Mouse (Mus musculus) brain, embryonic 14.5 days (tissue): ENCODE measurements around the gene Zcwpw1. TPM values are rescaled to one million over a fixed set of nuclear protein-coding genes. Genes with fewer than 3 reads are reported as not detected.

ENCODE experiments used
- DNase-seq: peaks from one replicate; pipeline ENCODE4 v3.0.0-alpha.2; 2011; ENCODE audit warnings: low read depth
- CTCF ChIP-seq: fragments of 200-500 bp; IDR thresholded peaks from 2 replicates; pipeline ENCODE4 v1.5.1; 2012; ENCODE audit warnings: inconsistent platforms, mild to moderate bottlenecking, moderate library complexity, borderline replicate concordance; ENCODE audit not compliant: insufficient read depth, insufficient read length; ENCODE audit errors: extremely low read depth
- POLR2A ChIP-seq: fragments of 200-500 bp; IDR thresholded peaks from 2 replicates; pipeline ENCODE4 v1.6.1; 2012; ENCODE audit warnings: mild to moderate bottlenecking, inconsistent platforms, borderline replicate concordance; ENCODE audit not compliant: poor library complexity, insufficient read depth, insufficient read length, severe bottlenecking; ENCODE audit errors: extremely low read depth
- polyA plus RNA-seq: library from polyadenylated mRNA; depleted of rRNA; stranded (reverse); fragments of >200 nt; gene quantifications from 2 replicates; pipeline ENCODE4 v1.2.3, GENCODE M21; 2012

Zcwpw1 gene
- polyA plus RNA-seq, 1 experiment, result 8.2 TPM

DNA sequence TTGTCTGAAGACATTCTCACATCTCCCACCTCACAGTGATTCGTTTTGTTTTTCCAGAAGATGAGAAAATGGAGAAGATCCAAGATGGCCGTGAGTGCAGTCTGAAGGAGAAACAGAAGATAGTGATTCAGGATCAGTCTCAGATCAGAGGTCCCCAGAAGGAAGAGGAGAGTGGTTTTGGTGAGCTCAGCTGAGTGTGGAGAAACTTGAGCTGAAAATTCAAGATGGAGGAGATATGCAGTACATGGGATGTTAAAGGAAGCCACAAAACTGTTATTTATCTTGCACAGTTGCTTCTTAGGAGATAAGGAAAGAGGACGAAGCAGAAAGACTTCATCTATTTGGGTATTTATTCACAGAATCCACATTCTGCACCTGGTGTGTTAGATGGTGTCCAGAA lies 13.3 kb downstream of the Zcwpw1 start:
- DNase-seq, result no peak
- TF ChIP-seq CTCF (no peak), POLR2A (no peak)

DNA sequence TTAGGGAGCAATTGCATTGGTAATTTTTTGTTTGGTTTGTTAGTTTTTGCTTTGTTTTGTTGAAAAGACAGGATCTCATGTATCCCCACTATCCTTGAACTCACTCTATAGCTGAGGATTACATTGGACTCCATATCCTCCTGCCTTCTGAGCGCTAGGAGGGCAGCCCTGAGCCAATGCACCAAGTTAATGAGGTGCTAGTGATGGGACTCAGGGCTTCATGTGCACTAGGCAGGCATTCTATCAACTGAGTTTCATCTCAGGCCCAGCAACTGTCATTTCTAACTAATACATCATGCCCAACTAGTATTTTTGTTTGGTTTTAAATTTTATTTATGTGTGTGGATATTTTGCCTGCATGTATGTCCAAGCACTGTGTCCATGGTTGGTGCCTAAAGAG lies 18.6 kb downstream of the Zcwpw1 start:
- no peak for DNase-seq
- TF ChIP-seq POLR2A, result no peak
- no peak for TF ChIP-seq CTCF

DNA sequence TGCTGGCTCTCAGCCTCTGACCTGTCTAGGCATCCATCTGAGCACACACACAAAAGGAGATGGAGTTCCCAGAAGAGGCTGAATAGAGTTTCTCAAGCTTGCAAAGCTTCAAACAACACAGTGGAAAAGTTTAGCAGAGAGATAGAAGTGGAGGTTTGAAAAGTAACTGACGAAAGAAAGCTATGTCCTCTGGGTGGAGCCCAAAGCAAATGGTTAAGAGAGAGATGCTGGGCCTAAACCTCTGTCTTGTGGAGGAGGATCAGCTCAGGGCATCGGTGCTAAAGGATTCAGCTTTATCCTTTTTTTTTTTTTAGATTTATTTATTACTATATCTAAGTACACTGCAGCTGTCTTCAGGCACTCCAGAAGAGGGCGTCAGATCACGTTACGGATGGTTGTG lies 20.7 kb downstream of the Zcwpw1 start:
- no peak for DNase-seq
- TF ChIP-seq CTCF, result no peak
- no peak for TF ChIP-seq POLR2A

DNA sequence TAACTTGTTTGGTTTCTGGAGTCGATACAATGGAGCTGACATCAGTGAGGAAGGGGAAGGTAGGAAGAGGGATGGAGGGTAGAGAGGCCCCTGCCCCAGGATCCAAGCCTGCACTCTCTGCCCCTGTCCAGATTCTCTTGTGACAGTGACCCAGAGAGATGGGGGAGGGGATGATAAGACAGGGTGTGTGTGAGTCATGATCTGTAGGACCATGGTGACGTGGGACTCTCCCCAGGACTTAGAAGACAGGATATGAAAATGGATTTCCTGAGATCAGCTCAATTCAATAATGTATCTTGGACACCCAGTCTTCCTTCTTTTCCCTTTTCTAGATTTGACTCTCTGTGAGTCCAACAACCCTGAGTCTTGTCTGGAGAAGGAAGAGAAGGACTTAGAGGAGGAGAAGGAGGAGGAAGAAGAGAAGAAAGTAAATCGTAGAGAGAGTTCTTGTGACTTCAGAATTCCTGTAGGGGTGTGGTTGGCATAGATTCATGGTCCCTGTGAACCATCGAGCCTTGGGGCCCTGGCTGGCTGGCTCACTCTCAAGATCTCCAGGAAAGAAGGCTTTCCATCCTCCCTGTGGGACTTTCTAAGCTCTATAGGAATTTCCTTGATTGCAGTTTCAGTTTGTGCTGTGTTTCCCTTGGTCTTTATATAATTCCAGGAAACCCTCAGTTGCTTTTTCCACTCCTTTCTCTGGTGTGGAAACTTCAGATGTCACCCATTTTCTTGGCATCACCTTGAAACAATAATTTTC lies 30.0 kb downstream of the Zcwpw1 start:
- DNase-seq, result no peak
- TF ChIP-seq CTCF (no peak), POLR2A (no peak)

DNA sequence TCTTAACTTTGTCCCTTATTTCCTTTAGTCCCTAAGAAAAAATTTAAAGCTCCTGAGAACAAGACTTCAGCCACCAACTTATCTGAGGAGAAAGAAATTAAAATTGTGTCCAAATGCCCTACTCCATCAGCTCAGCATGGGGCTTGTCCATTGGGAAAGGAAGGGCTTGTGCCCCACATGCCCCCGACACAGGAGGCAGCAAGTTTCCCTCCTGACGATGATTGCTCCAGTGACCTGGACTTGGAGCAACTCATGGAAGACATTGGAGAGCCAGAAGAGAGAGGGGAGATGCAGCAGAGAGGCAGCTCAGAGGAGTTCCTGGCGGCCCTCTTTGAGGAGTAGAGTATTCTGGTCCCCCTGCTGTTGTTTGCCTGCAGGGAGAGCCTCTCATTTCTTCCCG lies 34.5 kb downstream of the Zcwpw1 start:
- TF ChIP-seq CTCF, result no peak
- no peak for TF ChIP-seq POLR2A
- DNase-seq, result no peak

DNA sequence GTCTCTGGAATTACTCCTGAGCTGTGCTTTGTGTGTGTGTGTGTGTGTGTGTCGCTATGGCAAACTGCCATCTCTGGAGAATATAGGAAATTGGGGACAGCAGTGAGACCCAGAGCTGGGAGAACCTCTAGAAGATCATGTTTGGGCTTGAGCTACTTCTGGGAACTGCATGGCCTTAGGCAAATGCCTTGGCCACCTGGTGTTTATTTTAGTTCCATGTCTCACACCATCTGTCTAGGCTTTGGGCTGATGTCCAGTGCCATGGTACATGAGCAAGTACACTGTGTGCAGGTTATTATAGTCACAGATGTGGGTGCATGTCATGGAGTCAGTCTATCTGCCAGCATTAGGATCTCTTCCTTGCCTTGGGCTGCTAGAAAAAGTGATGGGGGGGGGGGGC lies 35.0 kb downstream of the Zcwpw1 start:
- no peak for TF ChIP-seq CTCF
- TF ChIP-seq POLR2A, result no peak
- peak; percentile 29 for DNase-seq

DNA sequence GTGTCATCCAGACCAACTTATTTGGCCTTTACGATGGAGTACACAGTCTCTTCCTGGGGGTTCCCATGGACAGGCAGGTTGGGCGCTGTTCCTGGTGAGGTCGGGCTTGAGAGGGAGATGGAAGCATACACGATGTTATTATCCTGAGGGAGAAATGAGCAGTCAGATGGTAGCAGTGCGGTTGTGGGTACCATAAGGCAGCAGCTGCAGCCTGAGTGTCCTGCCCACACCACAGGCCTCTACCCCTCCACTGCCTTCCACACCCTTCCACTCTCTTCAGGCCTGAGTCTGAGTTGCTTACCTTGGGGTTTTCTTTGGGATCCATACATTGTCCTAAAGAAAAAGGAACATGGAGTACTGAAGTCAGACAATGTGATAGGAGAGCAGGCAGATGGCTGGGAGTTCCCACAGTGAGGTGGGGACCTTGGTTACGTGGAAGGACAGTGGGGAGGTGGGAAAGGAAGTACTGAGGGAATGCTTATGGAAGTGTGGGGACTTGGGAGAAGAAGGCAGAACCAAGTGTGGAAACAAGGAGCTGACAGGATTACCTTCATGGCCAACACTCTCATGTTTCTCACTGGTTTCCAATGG lies 36.0 kb downstream of the Zcwpw1 start:
- DNase-seq, result no peak
- TF ChIP-seq CTCF (no peak), POLR2A (no peak)

DNA sequence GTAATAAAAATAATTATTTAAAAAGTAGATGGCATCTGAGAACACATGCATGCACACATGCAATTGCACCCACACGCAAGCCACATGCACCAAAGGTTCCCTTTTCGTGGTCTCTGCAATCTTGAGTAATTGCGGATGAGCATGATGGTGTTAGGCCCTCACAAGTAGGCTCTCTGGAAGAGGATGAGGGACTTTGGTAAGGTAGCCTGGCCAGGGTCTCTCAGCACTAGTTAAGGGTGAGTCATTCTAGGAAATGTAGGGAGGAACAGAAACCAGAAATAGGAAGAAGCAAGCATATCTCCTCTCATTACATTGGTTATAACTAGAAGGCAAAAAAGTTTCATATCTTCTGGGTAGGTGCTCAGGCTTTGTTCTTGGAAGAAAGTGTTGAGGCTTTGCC lies 37.4 kb downstream of the Zcwpw1 start:
- DNase-seq, result no peak
- TF ChIP-seq CTCF, result no peak
- TF ChIP-seq POLR2A, result no peak

DNA sequence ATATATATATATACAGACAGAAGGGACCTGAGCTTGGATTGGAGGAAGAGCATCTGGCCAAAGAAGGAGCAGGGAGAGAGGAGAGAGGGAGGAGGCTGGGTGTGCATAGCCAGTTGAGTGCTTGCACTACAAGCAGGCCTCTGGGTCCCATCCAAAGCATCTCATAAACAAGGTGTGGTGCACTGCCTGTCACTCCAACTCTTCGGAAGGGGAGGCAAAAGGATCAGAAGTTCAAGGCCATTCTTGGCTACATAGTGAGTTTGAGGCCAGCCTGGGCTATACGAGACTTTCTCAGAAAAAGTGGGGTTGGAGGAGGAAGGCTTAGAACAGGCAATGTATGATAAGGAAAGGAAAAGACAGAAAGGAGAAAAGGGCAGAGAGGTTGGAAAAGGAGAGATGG lies 38.4 kb downstream of the Zcwpw1 start:
- TF ChIP-seq POLR2A, result no peak
- TF ChIP-seq CTCF, result no peak
- no peak for DNase-seq

DNA sequence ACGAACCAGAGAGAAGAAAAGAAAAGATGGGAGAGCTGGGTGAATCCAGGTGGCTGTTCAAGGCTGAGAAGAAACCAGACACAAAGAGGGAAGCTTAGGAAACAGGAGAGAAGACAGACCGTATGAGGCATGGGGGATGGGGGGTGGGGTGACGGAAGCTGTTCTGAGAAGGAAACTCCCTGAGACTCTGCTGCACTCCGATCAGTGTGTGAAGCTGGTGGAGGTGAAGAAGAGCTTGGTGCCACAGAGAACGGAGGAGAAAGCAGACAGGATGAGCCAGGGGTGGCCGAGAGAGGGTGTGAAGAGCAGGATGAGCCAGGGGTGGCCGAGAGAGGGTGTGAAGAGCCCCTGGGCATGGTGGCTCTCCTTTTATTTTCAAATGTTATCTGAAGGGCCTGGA lies 38.8 kb downstream of the Zcwpw1 start:
- no peak for TF ChIP-seq POLR2A
- no peak for TF ChIP-seq CTCF

DNA sequence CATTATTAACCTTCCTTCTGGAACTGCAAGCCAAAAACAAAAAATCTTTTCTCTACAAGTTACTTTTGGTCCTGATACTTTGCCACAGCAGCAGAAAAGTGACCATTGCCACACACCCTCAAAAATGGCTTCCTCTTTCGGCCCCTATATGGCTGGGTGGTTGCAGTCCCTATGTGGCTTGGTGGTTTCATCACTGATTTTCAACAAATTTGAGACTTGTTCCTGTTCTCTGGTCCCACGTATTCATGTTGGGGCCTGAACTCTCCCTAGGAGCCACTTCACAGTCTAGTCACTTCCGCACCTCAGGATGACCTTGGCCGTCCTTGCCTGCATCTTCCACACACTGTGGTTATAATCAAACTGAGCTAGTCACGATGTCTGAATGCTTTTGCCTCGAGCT lies 41.1 kb downstream of the Zcwpw1 start:
- TF ChIP-seq POLR2A (no peak), CTCF (no peak)

More for the DNA sequence above, 38.8 kb downstream of the Zcwpw1 start:
- DNase-seq, result no peak

DNA sequence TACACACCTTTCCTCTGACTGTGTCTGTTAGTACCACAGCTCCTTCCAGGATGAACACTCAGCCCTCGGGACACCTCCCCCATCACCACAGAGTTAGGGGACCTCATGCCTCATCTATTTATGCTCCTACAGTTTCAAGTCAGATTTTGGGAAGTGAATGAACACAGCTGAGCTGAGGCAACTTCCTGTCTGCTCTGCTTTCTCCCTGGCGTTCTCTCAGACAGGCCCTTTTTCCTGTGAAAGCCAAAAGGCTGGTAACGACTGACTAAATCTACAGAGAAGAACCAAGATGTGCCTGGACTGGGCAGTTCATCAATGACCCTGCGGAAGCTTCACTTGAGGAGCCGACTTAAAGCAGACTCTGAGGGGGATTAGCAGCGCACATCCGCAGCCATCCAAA lies 42.6 kb downstream of the Zcwpw1 start:
- DNase-seq, result no peak

More for the DNA sequence above, 41.1 kb downstream of the Zcwpw1 start:
- DNase-seq, result no peak

DNA sequence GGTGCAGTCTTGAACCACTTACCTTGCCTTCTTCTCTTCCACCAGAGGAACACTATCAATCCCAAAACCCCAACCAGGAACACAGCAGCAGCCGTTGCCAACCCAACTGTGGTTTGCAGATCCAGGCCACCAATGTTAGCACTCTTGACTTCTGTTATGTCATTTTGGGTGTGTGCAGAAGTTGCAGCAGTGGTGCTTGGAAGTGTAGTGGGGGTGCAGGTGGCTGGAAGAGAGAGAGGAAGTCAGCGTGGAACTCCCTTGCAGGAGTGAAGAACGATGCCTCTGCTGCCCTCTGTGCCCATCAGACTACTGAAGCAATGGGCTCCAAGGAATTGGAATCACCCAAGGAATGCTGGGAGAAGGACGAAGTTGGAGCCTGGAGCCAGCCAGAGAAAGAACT lies 43.5 kb downstream of the Zcwpw1 start:
- DNase-seq, result no peak
- no peak for TF ChIP-seq POLR2A

More for the DNA sequence above, 42.6 kb downstream of the Zcwpw1 start:
- no peak for TF ChIP-seq CTCF
- no peak for TF ChIP-seq POLR2A
